Mouse (Mus musculus): ENCODE measurements around the gene Rad18.

DNA sequence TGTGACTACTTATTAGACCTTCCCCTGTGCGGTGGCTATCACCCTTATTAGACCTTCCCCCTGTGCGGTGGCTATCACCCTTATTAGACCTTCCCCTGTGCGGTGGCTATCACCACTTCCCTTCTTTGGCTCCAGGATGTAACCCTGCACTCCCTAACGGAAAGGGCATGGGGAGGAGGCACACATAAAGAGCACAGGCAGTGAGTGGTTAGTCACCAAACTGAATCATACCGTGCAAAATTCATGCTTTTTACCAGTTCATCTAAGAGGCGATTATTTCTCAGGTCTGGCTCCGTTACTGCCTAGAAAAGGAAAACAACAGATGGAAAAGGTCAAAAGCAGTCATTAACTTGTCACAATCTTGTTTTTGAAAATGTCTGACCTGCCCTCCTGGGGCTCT lies 10.0 kb downstream of the Rad18 start:
- TF ChIP-seq MAFK (IDR thresholded peaks at IDR 0.05; ENCODE audit: insufficient read depth, low read depth, low read length), result no peak
- TF ChIP-seq HCFC1 (IDR thresholded peaks at IDR 0.05; ENCODE audit: borderline replicate concordance, insufficient read depth, low read length), result no peak

Measured in ES-E14 (cell line).